Mouse (Mus musculus) liver, adult 2 months (tissue): Measurements from ENCODE around the gene Itga3. TPM values are rescaled to one million over a fixed set of nuclear protein-coding genes. Genes with fewer than 3 reads are reported as not detected.

Experiments used
- DNase-seq: peaks from one replicate; pipeline ENCODE4 v3.0.0-alpha.2; 2011; ENCODE audit warnings: low read depth, low spot score; ENCODE audit errors: extremely low read depth
- H3K27ac ChIP-seq: fragments of 200-500 bp; replicated peaks from 2 replicates; pipeline ENCODE4 v1.5.1; 2012; ENCODE audit warnings: low read depth, mild to moderate bottlenecking, control low read depth, inconsistent platforms, low read length; ENCODE audit not compliant: insufficient read depth
- H3K27me3 ChIP-seq: fragments of 200-500 bp; 2 replicates; pipeline ENCODE4 v1.6.1; 2012; ENCODE audit warnings: mild to moderate bottlenecking, moderate library complexity, low read length, inconsistent platforms; ENCODE audit not compliant: control insufficient read depth, insufficient read depth
- H3K36me3 ChIP-seq: fragments of 200-500 bp; 2 replicates; pipeline ENCODE4 v1.6.1; 2012; ENCODE audit warnings: low read length, inconsistent platforms; ENCODE audit not compliant: control insufficient read depth, insufficient read depth
- H3K4me1 ChIP-seq: fragments of 200-500 bp; 2 replicates; pipeline ENCODE4 v1.6.1; 2011; ENCODE audit warnings: low read length; ENCODE audit not compliant: control insufficient read depth, insufficient read depth
- H3K4me3 ChIP-seq: fragments of 200-500 bp; 2 replicates; pipeline ENCODE4 v1.5.1; 2011; ENCODE audit warnings: low read depth, mild to moderate bottlenecking, control low read depth, low read length, moderate library complexity; ENCODE audit not compliant: insufficient read depth
- H3K79me2 ChIP-seq: fragments of 200-500 bp; 2 replicates; pipeline ENCODE4 v1.6.1; 2012; ENCODE audit warnings: inconsistent platforms, mild to moderate bottlenecking, low read length, moderate library complexity; ENCODE audit not compliant: control insufficient read depth, insufficient read depth
- H3K9ac ChIP-seq: fragments of 200-500 bp; 2 replicates; pipeline ENCODE4 v1.6.1; 2012; ENCODE audit warnings: low read depth, mild to moderate bottlenecking, control low read depth, inconsistent platforms, low read length
- CTCF ChIP-seq: fragments of 200-500 bp; IDR thresholded peaks from 2 replicates; pipeline ENCODE4 v1.5.1; 2011; ENCODE audit warnings: low read depth, low read length, control low read depth
- POLR2A ChIP-seq: fragments of 200-500 bp; IDR thresholded peaks from 2 replicates; pipeline ENCODE4 v1.6.1; 2011; ENCODE audit warnings: low read length, control low read depth; ENCODE audit not compliant: insufficient read depth; ENCODE audit errors: extremely low read depth
- WGBS: fragments of 180-500 bp; shearing (Covaris S2); methylation state at CpG from one replicate; pipeline ENCODE4 v1.1.7; 2018; 5-methylcytosine and 5-hydroxymethylcytosine counted together
- polyA plus RNA-seq: library from polyadenylated mRNA; depleted of rRNA; stranded (reverse); fragments of >200 nt; gene quantifications from 2 replicates; pipeline ENCODE4 v1.2.3, GENCODE M21; 2012
- total RNA-seq: library from RNA; depleted of rRNA; stranded (reverse); fragments of >200 nt; gene quantifications from 2 replicates; pipeline ENCODE4 v1.2.3, GENCODE M21; 2014

The Itga3 gene
- total and polyA plus RNA-seq, 2 experiments = 2.6 to 5.7 TPM

- TF ChIP-seq POLR2A = no peak
- no peak for TF ChIP-seq CTCF
- peaks cover 5% of the 10 kb centered on the region; the same call in 1 of the 2 replicates for H3K27me3 ChIP-seq
- DNase-seq = no peak
These were observed 28.8 kb upstream of the Itga3 start for GRCm38 (mm10) chr11:95105274-95105874.

GRCm38 (mm10) chr11:95104266-95104665 lies 27.7 kb upstream of the Itga3 start:
- Histone ChIP-seq H3K27ac (no peak overlapping the region), H3K4me3 (no peak overlapping the region), H3K9ac (no peak overlapping the region), H3K79me2 (no peaks in the 10 kb centered on the region), H3K36me3 (no peaks in the 10 kb centered on the region), H3K27me3 (peaks cover 5% of the 10 kb centered on the region; the same call in 1 of the 2 replicates), H3K4me1 (no peaks in the 10 kb centered on the region; the same call in 1 of the 2 replicates)
- WGBS = 65% methylated on average over 6 of the region's 6 CpGs
- TF ChIP-seq POLR2A (no peak), CTCF (no peak)
- no peak for DNase-seq

More at GRCm38 (mm10) chr11:95105274-95105874, 28.8 kb upstream of the Itga3 start:
- no peak overlapping the region for H3K4me3 ChIP-seq
- no peaks in the 10 kb centered on the region for H3K79me2 ChIP-seq
- no peak overlapping the region for H3K27ac ChIP-seq
- H3K9ac ChIP-seq = no peak overlapping the region
- 12% methylated on average over 25 of the region's 25 CpGs for WGBS
- H3K4me1 ChIP-seq = no peaks in the 10 kb centered on the region; the same call in 1 of the 2 replicates
- no peaks in the 10 kb centered on the region for H3K36me3 ChIP-seq

DNA sequence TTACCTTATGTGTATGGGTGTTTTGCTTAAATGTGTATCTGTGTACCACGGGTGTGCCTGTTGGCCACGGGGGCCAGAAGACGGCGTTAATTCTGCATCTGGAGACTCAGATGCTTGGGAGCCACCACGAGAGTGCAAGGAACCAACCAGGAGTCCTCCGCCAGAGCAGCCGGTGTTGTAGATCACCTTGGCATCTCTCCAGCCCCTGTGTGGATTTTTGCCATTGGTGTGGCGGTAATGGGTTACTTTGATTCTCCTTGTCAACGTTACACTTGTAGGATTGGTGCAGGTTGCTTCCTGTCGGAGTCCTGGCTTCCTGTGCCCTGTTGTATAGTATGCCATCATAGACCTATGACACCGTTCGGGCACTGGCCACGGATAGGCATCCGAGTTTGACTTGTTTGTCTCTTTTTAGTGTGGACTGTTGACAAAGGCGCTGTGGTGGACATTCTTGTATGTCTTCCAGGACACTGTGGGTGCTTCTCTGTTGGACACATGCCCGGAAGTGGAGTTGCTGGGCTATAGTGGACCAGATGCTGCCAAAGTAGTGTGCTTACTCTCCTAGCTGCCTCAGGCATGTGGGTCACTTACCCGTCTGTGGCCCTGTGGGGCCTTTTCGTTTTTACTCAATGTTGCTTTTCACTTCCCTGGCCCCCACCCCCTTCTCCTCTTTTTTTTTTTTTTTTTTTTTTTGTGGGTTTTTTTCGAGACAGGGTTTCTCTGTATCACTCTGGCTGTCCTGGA lies 25.7 kb upstream of the Itga3 start:
- H3K36me3 ChIP-seq = no peaks in the 10 kb centered on the region
- 80% methylated on average over 19 of the region's 19 CpGs for WGBS
- no peak overlapping the region for H3K4me3 ChIP-seq
- H3K27ac ChIP-seq = no peak overlapping the region
- H3K9ac ChIP-seq = no peak overlapping the region
- peak; percentile 24 for DNase-seq
- no peak for TF ChIP-seq CTCF
- no peak for TF ChIP-seq POLR2A
- peaks cover 5% of the 10 kb centered on the region; the same call in 1 of the 2 replicates for H3K27me3 ChIP-seq
- no peaks in the 10 kb centered on the region; the same call in 1 of the 2 replicates for H3K4me1 ChIP-seq
- no peaks in the 10 kb centered on the region for H3K79me2 ChIP-seq

GRCm38 (mm10) chr11:95101071-95101788 lies 24.6 kb upstream of the Itga3 start:
- TF ChIP-seq POLR2A = no peak
- TF ChIP-seq CTCF = no peak
- no peak overlapping the region for H3K9ac ChIP-seq
- H3K4me1 ChIP-seq = no peaks in the 10 kb centered on the region; the same call in 1 of the 2 replicates
- no peaks in the 10 kb centered on the region for H3K79me2 ChIP-seq
- H3K27me3 ChIP-seq = peaks cover 5% of the 10 kb centered on the region; the same call in 1 of the 2 replicates
- H3K4me3 ChIP-seq = no peak overlapping the region
- no peaks in the 10 kb centered on the region for H3K36me3 ChIP-seq
- WGBS = 46% methylated on average over 16 of the region's 16 CpGs
- no peak for DNase-seq
- no peak overlapping the region for H3K27ac ChIP-seq

DNA sequence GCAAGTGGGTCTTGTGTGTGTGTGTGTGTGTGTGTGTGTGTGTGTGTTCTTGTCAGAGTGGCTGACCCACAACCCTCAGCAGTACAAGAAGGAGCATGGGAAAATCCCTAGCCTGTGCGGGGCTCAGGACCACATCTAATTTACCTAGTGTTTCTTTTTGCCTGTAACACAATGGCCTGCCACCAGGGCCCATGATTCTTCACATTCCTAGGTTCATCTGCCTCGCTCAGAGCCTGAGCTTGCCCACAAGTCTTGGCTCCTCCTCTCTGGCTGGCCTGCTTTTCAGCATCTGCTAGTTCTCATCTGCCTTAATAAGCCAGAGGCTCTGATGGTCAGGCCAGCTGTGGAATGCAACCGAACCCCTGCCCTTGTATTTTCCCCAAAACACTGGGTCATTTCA lies 23.8 kb upstream of the Itga3 start:
- no peak overlapping the region for H3K9ac ChIP-seq
- no peak overlapping the region for H3K27ac ChIP-seq
- TF ChIP-seq POLR2A (no peak), CTCF (no peak)
- H3K36me3 ChIP-seq = no peaks in the 10 kb centered on the region
- no peak overlapping the region for H3K4me3 ChIP-seq
- DNase-seq = no peak
- H3K27me3 ChIP-seq = no peaks in the 10 kb centered on the region
- H3K4me1 ChIP-seq = no peaks in the 10 kb centered on the region; the same call in 1 of the 2 replicates
- H3K79me2 ChIP-seq = no peaks in the 10 kb centered on the region
- WGBS = 81% methylated on average over 3 of the region's 3 CpGs
